Mouse (Mus musculus) heart, postnatal 0 days (tissue): Measurements from ENCODE around the gene Olfr187. TPM values are rescaled to one million over a fixed set of nuclear protein-coding genes. Genes with fewer than 3 reads are reported as not detected.

Source experiments
- ATAC-seq: fragments of 200-750 bp; cut with Nextera tagmentation; 2 replicates; pipeline ENCODE4 v1.8.0; 2017; ENCODE audit warnings: low read depth, moderate number of reproducible peaks, moderate library complexity; ENCODE audit not compliant: insufficient read depth
- DNase-seq: peaks from one replicate; pipeline ENCODE4 v3.0.0-alpha.2; 2016; ENCODE audit warnings: low spot score
- H3K27ac ChIP-seq: fragments of 300-500 bp; sonication (generic); 2 replicates; pipeline ENCODE4 v1.5.1; 2014; ENCODE audit warnings: low read depth, mild to moderate bottlenecking
- H3K27me3 ChIP-seq: fragments of 300-500 bp; sonication (generic); 2 replicates; pipeline ENCODE4 v1.6.1; 2014; ENCODE audit warnings: low read length, mixed read lengths; ENCODE audit not compliant: control insufficient read depth, insufficient read depth
- H3K36me3 ChIP-seq: fragments of 300-500 bp; sonication (generic); replicated peaks from 2 replicates; pipeline ENCODE4 v1.6.1; 2014; ENCODE audit warnings: low read length, mixed read lengths; ENCODE audit not compliant: control insufficient read depth, insufficient read depth
- H3K4me1 ChIP-seq: fragments of 300-500 bp; sonication (generic); 2 replicates; pipeline ENCODE4 v1.6.1; 2014; ENCODE audit warnings: antibody characterized with exemption; ENCODE audit not compliant: control insufficient read depth, insufficient read depth
- H3K4me2 ChIP-seq: fragments of 300-500 bp; sonication (generic); 2 replicates; pipeline ENCODE4 v1.6.1; 2014; ENCODE audit warnings: low read depth, mild to moderate bottlenecking, low read length, moderate library complexity
- H3K4me3 ChIP-seq: fragments of 300-500 bp; sonication (generic); 2 replicates; pipeline ENCODE4 v1.5.1; 2014; ENCODE audit warnings: low read depth, low read length
- H3K9ac ChIP-seq: fragments of 300-500 bp; sonication (generic); replicated peaks from 2 replicates; pipeline ENCODE4 v1.6.1; 2014; ENCODE audit warnings: low read depth, low read length, mixed read lengths
- H3K9me3 ChIP-seq: fragments of 300-500 bp; sonication (generic); replicated peaks from 2 replicates; pipeline ENCODE4 v1.6.1; 2016; ENCODE audit warnings: low read length; ENCODE audit not compliant: control insufficient read depth
- CTCF ChIP-seq: IDR thresholded peaks from 2 replicates; pipeline ENCODE4 v1.5.1; 2016; ENCODE audit warnings: antibody characterized with exemption, control low read depth, low read depth
- EP300 ChIP-seq: IDR thresholded peaks from 2 replicates; pipeline ENCODE4 v1.6.1; 2016; ENCODE audit warnings: antibody characterized with exemption, low read depth
- WGBS: fragments of 180-500 bp; shearing (Covaris S2); extraction: QIAGEN DNeasy Blood & Tissue Kit; methylation state at CpG from one replicate; pipeline ENCODE4 v1.1.7; 2014; 5-methylcytosine and 5-hydroxymethylcytosine counted together
- polyA plus RNA-seq: library from polyadenylated mRNA; unstranded; fragments of >200 nt; fragmentation: Nextera tagmentation; extraction: Ambion mirVana; gene quantifications from 2 replicates; pipeline ENCODE4 v1.2.1, GENCODE M21; 2015
- total RNA-seq: library from RNA; depleted of rRNA; stranded (reverse); fragments of >200 nt; gene quantifications from 2 replicates; pipeline ENCODE4 v1.2.3, GENCODE M21; 2014; ENCODE audit warnings: low replicate concordance; rRNA removed

Olfr187 gene
- total and polyA plus RNA-seq, 2 experiments from 2014 or later: not detected

DNA sequence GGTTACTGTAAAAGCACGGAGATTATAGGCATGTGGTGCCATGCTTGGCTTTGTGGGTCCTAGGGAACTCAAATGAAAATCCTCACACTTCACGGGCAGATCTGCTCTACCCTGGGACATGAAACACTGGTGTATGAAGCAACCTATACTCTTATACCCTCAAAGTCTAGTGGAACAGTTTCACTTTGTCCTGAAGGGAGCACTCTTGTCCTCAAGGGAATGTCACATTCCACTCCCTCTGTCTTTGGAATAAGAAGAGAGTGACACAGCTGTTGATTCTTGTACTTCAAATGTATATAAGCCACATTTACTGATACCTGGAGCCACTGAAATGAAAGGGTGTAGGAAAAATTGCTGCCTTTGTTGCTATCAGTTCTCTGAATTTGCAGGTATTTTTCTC is 44.5 kb downstream of the Olfr187 start, which contains the start of gene Olfr183:
TSS of gene Olfr183 (plus strand) at position 301 of the 400 bp plus-strand sequence.
- H3K4me3 ChIP-seq: no peak within 1 kb of the TSS
- no peaks in the 10 kb centered on the region for H3K4me1 ChIP-seq
- H3K4me2 ChIP-seq: no peak within 1 kb of the TSS
- H3K9me3 ChIP-seq: no peaks in the 10 kb centered on the region
- H3K36me3 ChIP-seq: no peaks in the 10 kb centered on the region
- 62% methylated on average over 2 of the region's 2 CpGs for WGBS
- no peak within 1 kb of the TSS for H3K27ac ChIP-seq
- DNase-seq: no peak
- H3K9ac ChIP-seq: no peak within 1 kb of the TSS
- H3K27me3 ChIP-seq: no peaks in the 10 kb centered on the region
- no peak for ATAC-seq
- no peak for TF ChIP-seq EP300
- no peak for TF ChIP-seq CTCF

Other genes with a start within 250 kb of the Olfr187 start
- not detected in 2 replicates for gene Olfr173, start 239.5 kb downstream of the Olfr187 start, total RNA-seq
- gene Olfr173, start 239.5 kb downstream of the Olfr187 start, polyA plus RNA-seq: not detected in 2 replicates
- gene Olfr175-ps1, start 213.0 kb downstream of the Olfr187 start, total RNA-seq: not detected in 2 replicates
- gene Olfr175-ps1, start 213.0 kb downstream of the Olfr187 start, polyA plus RNA-seq: not detected in 2 replicates
- gene Olfr177, start 165.0 kb downstream of the Olfr187 start, total RNA-seq: not detected in 2 replicates
- not detected in 2 replicates for gene Olfr177, start 165.0 kb downstream of the Olfr187 start, polyA plus RNA-seq
- gene Olfr178, start 147.7 kb downstream of the Olfr187 start, total RNA-seq: not detected in 2 replicates
- gene Olfr178, start 147.7 kb downstream of the Olfr187 start, polyA plus RNA-seq: not detected in 2 replicates
- gene Olfr181, start 111.0 kb downstream of the Olfr187 start, total RNA-seq: not detected in 2 replicates
- not detected in 2 replicates for gene Olfr181, start 111.0 kb downstream of the Olfr187 start, polyA plus RNA-seq
- not detected in 2 replicates for gene Olfr180, start 110.4 kb downstream of the Olfr187 start, total RNA-seq
- not detected in 2 replicates for gene Olfr180, start 110.4 kb downstream of the Olfr187 start, polyA plus RNA-seq
- not detected in 2 replicates for gene Olfr183, start 44.4 kb downstream of the Olfr187 start, total RNA-seq
- not detected in 2 replicates for gene Olfr183, start 44.4 kb downstream of the Olfr187 start, polyA plus RNA-seq
- gene Olfr186, start 9.5 kb downstream of the Olfr187 start, total RNA-seq: not detected in 2 replicates
- gene Olfr186, start 9.5 kb downstream of the Olfr187 start, polyA plus RNA-seq: not detected in 2 replicates
- not detected in 2 replicates for gene Olfr190, start 38.2 kb upstream of the Olfr187 start, total RNA-seq
- gene Olfr190, start 38.2 kb upstream of the Olfr187 start, polyA plus RNA-seq: not detected in 2 replicates
- not detected in 2 replicates for gene Olfr191, start 50.1 kb upstream of the Olfr187 start, total RNA-seq
- not detected in 2 replicates for gene Olfr191, start 50.1 kb upstream of the Olfr187 start, polyA plus RNA-seq
- gene Olfr193, start 72.1 kb upstream of the Olfr187 start, total RNA-seq: not detected in 2 replicates
- gene Olfr193, start 72.1 kb upstream of the Olfr187 start, polyA plus RNA-seq: not detected in 2 replicates
- not detected in 2 replicates for gene Olfr194, start 81.3 kb upstream of the Olfr187 start, total RNA-seq
- not detected in 2 replicates for gene Olfr194, start 81.3 kb upstream of the Olfr187 start, polyA plus RNA-seq
- not detected in 2 replicates for gene Olfr195, start 107.3 kb upstream of the Olfr187 start, total RNA-seq
- gene Olfr195, start 107.3 kb upstream of the Olfr187 start, polyA plus RNA-seq: not detected in 2 replicates
- not detected in 2 replicates for gene Olfr196, start 130.7 kb upstream of the Olfr187 start, total RNA-seq
- not detected in 2 replicates for gene Olfr196, start 130.7 kb upstream of the Olfr187 start, polyA plus RNA-seq
- gene Olfr198, start 163.8 kb upstream of the Olfr187 start, total RNA-seq: not detected in 2 replicates
- not detected in 2 replicates for gene Olfr198, start 163.8 kb upstream of the Olfr187 start, polyA plus RNA-seq
- gene Olfr199, start 180.0 kb upstream of the Olfr187 start, total RNA-seq: not detected in 2 replicates
- gene Olfr199, start 180.0 kb upstream of the Olfr187 start, polyA plus RNA-seq: not detected in 2 replicates
- gene Olfr201, start 232.9 kb upstream of the Olfr187 start, total RNA-seq: not detected in 2 replicates
- not detected in 2 replicates for gene Olfr201, start 232.9 kb upstream of the Olfr187 start, polyA plus RNA-seq
- gene Olfr202, start 247.0 kb upstream of the Olfr187 start, total RNA-seq: not detected in 2 replicates
- gene Olfr202, start 247.0 kb upstream of the Olfr187 start, polyA plus RNA-seq: not detected in 2 replicates